Mouse (Mus musculus) liver, embryonic 13.5 days (tissue): ENCODE measurements at regions not wholly inside any gene's neighbourhood (a gene's known extent, or its start where the extent isn't known, plus 50 kb on each side); places are given as distances from the start of the nearest gene placed in this dataset.
A peak's percentile ranks its signal among the peaks of the same experiment; 100 is the strongest.

Experiments used
- ATAC-seq: fragments of 200-750 bp; cut with Nextera tagmentation; 2 replicates; pipeline ENCODE4 v1.8.0; 2017; ENCODE audit warnings: low read depth, mild to moderate bottlenecking, moderate number of reproducible peaks, moderate library complexity
- DNase-seq: peaks from one replicate; pipeline ENCODE4 v3.0.0; 2022
- H3K27ac ChIP-seq: fragments of 300-500 bp; sonication (generic); 2 replicates; pipeline ENCODE4 v1.5.1; 2015; ENCODE audit warnings: moderate library complexity, mild to moderate bottlenecking, inconsistent platforms
- H3K27me3 ChIP-seq: fragments of 300-500 bp; sonication (generic); 2 replicates; pipeline ENCODE4 v1.6.1; 2015; ENCODE audit warnings: mild to moderate bottlenecking, inconsistent platforms
- H3K36me3 ChIP-seq: fragments of 300-500 bp; sonication (generic); 2 replicates; pipeline ENCODE4 v1.6.1; 2015; ENCODE audit warnings: mild to moderate bottlenecking, inconsistent platforms
- H3K4me1 ChIP-seq: fragments of 300-500 bp; sonication (generic); replicated peaks from 2 replicates; pipeline ENCODE4 v1.6.1; 2015; ENCODE audit warnings: inconsistent platforms
- H3K4me2 ChIP-seq: fragments of 300-500 bp; sonication (generic); 2 replicates; pipeline ENCODE4 v1.6.1; 2015; ENCODE audit warnings: inconsistent platforms, mild to moderate bottlenecking, moderate library complexity
- H3K4me3 ChIP-seq: fragments of 300-500 bp; sonication (generic); replicated peaks from 2 replicates; pipeline ENCODE4 v1.5.1; 2015; ENCODE audit warnings: mild to moderate bottlenecking, inconsistent platforms
- H3K9ac ChIP-seq: fragments of 300-500 bp; sonication (generic); 2 replicates; pipeline ENCODE4 v1.6.1; 2015; ENCODE audit warnings: mild to moderate bottlenecking, inconsistent platforms
- H3K9me3 ChIP-seq: fragments of 300-500 bp; sonication (generic); replicated peaks from 2 replicates; pipeline ENCODE4 v1.6.1; 2016; ENCODE audit warnings: inconsistent platforms
- WGBS: fragments of 180-500 bp; shearing (Covaris S2); methylation state at CpG from one replicate; pipeline ENCODE4 v1.1.7; 2015; ENCODE audit not compliant: insufficient replicate concordance; 5-methylcytosine and 5-hydroxymethylcytosine counted together

GRCm38 (mm10) chr14:25383169-25383824, 75.7 kb upstream of the Zmiz1 start:
- ATAC-seq = no peak
- Histone ChIP-seq H3K27ac (no peak overlapping the region), H3K4me3 (no peak overlapping the region), H3K27me3 (peaks cover 37% of the 10 kb centered on the region), H3K4me2 (no peak overlapping the region), H3K9me3 (no peaks in the 10 kb centered on the region), H3K36me3 (no peaks in the 10 kb centered on the region), H3K4me1 (peaks cover 11% of the 10 kb centered on the region), H3K9ac (no peak overlapping the region)
- WGBS = 74% methylated on average over 4 of the region's 4 CpGs
- no peak for DNase-seq

- Histone ChIP-seq H3K4me2 (no peak overlapping the region), H3K9ac (no peak overlapping the region), H3K27me3 (0 out of 2 replicates have a peak, but pooled peaks cover 17% of the 10 kb centered on the region), H3K27ac (no peak overlapping the region), H3K9me3 (no peaks in the 10 kb centered on the region), H3K4me3 (no peak overlapping the region), H3K4me1 (peaks cover 5% of the 10 kb centered on the region; the same call in 1 of the 2 replicates), H3K36me3 (no peaks in the 10 kb centered on the region)
- no peak for ATAC-seq
- 41% methylated on average over 5 of the region's 5 CpGs for WGBS
- DNase-seq = no peak
These were observed 73.3 kb upstream of the Zmiz1 start for GRCm38 (mm10) chr14:25385644-25386043.

GRCm38 (mm10) chr14:25387780-25388179, 71.2 kb upstream of the Zmiz1 start:
- no peaks in the 10 kb centered on the region for H3K9me3 ChIP-seq
- H3K27me3 ChIP-seq = 0 out of 2 replicates have a peak, but pooled peaks cover 13% of the 10 kb centered on the region
- no peak for DNase-seq
- peaks cover 12% of the 10 kb centered on the region for H3K4me1 ChIP-seq
- H3K27ac ChIP-seq = no peak overlapping the region
- no peak overlapping the region for H3K9ac ChIP-seq
- no peak overlapping the region for H3K4me3 ChIP-seq
- WGBS = 75% methylated on average over 4 of the region's 4 CpGs
- H3K36me3 ChIP-seq = no peaks in the 10 kb centered on the region
- no peak overlapping the region for H3K4me2 ChIP-seq
- no peak for ATAC-seq

GRCm38 (mm10) chr14:25389314-25389713, 69.7 kb upstream of the Zmiz1 start:
- Histone ChIP-seq H3K27ac (no peak overlapping the region), H3K9ac (no peak overlapping the region), H3K4me3 (no peak overlapping the region), H3K4me2 (no peak overlapping the region), H3K27me3 (0 out of 2 replicates have a peak, but pooled peaks cover 11% of the 10 kb centered on the region), H3K4me1 (peaks cover 17% of the 10 kb centered on the region), H3K36me3 (no peaks in the 10 kb centered on the region), H3K9me3 (no peaks in the 10 kb centered on the region)
- WGBS = 0% methylated on average over 2 of the region's 2 CpGs
- no peak; the same call in 1 of the 2 replicates for ATAC-seq
- no peak for DNase-seq

GRCm38 (mm10) chr14:25392412-25392811, 66.6 kb upstream of the Zmiz1 start:
- peaks cover 42% of the 10 kb centered on the region for H3K4me1 ChIP-seq
- DNase-seq (peak; percentile 72), ATAC-seq (peak; percentile 31; the same call in 1 of the 2 replicates)
- H3K4me2 ChIP-seq = no peak overlapping the region
- no peak overlapping the region for H3K27ac ChIP-seq
- no peaks in the 10 kb centered on the region for H3K9me3 ChIP-seq
- 49% methylated on average over 6 of the region's 6 CpGs for WGBS
- H3K9ac ChIP-seq = no peak overlapping the region
- no peaks in the 10 kb centered on the region for H3K36me3 ChIP-seq
- H3K27me3 ChIP-seq = 0 out of 2 replicates have a peak, but pooled peaks cover 4% of the 10 kb centered on the region
- no peak overlapping the region for H3K4me3 ChIP-seq

GRCm38 (mm10) chr14:25392940-25393339, 66.0 kb upstream of the Zmiz1 start:
- H3K27ac ChIP-seq = no peak overlapping the region
- no peaks in the 10 kb centered on the region for H3K36me3 ChIP-seq
- 74% methylated on average over 6 of the region's 6 CpGs for WGBS
- H3K4me3 ChIP-seq = no peak overlapping the region
- H3K27me3 ChIP-seq = 0 out of 2 replicates have a peak, but pooled peaks cover 1% of the 10 kb centered on the region
- no peaks in the 10 kb centered on the region for H3K9me3 ChIP-seq
- peaks cover 47% of the 10 kb centered on the region for H3K4me1 ChIP-seq
- no peak overlapping the region for H3K4me2 ChIP-seq
- no peak overlapping the region for H3K9ac ChIP-seq
- no peak for ATAC-seq
- DNase-seq = no peak

- H3K9ac ChIP-seq = no peak overlapping the region
- no peak overlapping the region for H3K4me3 ChIP-seq
- WGBS = 74% methylated on average over 6 of the region's 6 CpGs
- ATAC-seq = no peak
- no peaks in the 10 kb centered on the region for H3K9me3 ChIP-seq
- H3K27ac ChIP-seq = no peak overlapping the region
- no peaks in the 10 kb centered on the region for H3K36me3 ChIP-seq
- no peaks in the 10 kb centered on the region for H3K27me3 ChIP-seq
- H3K4me2 ChIP-seq = no peak overlapping the region
- no peak for DNase-seq
- H3K4me1 ChIP-seq = peaks cover 62% of the 10 kb centered on the region
These were observed 64.1 kb upstream of the Zmiz1 start for GRCm38 (mm10) chr14:25394931-25395330.

GRCm38 (mm10) chr14:25396990-25397531, 61.9 kb upstream of the Zmiz1 start:
- Histone ChIP-seq H3K4me3 (peak overlapping the region; percentile 48), H3K27ac (peak overlapping the region; percentile 95), H3K36me3 (no peaks in the 10 kb centered on the region), H3K4me2 (peak overlapping the region; percentile 59), H3K4me1 (peaks cover 84% of the 10 kb centered on the region), H3K9ac (peak overlapping the region; percentile 35; the same call in 1 of the 2 replicates), H3K27me3 (no peaks in the 10 kb centered on the region), H3K9me3 (no peaks in the 10 kb centered on the region)
- ATAC-seq (peak; percentile 79), DNase-seq (peak; percentile 83)
- 1% methylated on average over 9 of the region's 9 CpGs for WGBS

- H3K4me3 ChIP-seq = no peak overlapping the region
- ATAC-seq (no peak), DNase-seq (no peak)
- H3K9me3 ChIP-seq = no peaks in the 10 kb centered on the region
- H3K4me2 ChIP-seq = 0 out of 2 replicates have a peak overlapping the region, but pooled peaks have one; percentile 18
- 56% methylated on average over 5 of the region's 5 CpGs for WGBS
- H3K9ac ChIP-seq = no peak overlapping the region
- peak overlapping the region; percentile 95 for H3K27ac ChIP-seq
- H3K27me3 ChIP-seq = no peaks in the 10 kb centered on the region
- H3K36me3 ChIP-seq = no peaks in the 10 kb centered on the region
- H3K4me1 ChIP-seq = peaks cover 84% of the 10 kb centered on the region
These were observed 61.2 kb upstream of the Zmiz1 start for GRCm38 (mm10) chr14:25397751-25398150.

- H3K9ac ChIP-seq = peak overlapping the region; percentile 17; the same call in 1 of the 2 replicates
- H3K36me3 ChIP-seq = no peaks in the 10 kb centered on the region
- H3K27me3 ChIP-seq = no peaks in the 10 kb centered on the region
- H3K27ac ChIP-seq = peak overlapping the region; percentile 95
- ATAC-seq (no peak), DNase-seq (no peak)
- WGBS = 84% methylated on average over 5 of the region's 5 CpGs
- peaks cover 88% of the 10 kb centered on the region for H3K4me1 ChIP-seq
- H3K4me3 ChIP-seq = no peak overlapping the region
- H3K4me2 ChIP-seq = no peak overlapping the region
- H3K9me3 ChIP-seq = no peaks in the 10 kb centered on the region
These were observed 60.2 kb upstream of the Zmiz1 start for GRCm38 (mm10) chr14:25398745-25399144.

GRCm38 (mm10) chr14:25399286-25399685, 59.7 kb upstream of the Zmiz1 start:
- ATAC-seq (no peak), DNase-seq (no peak)
- Histone ChIP-seq H3K36me3 (no peaks in the 10 kb centered on the region), H3K27ac (peak overlapping the region; percentile 95), H3K4me1 (peaks cover 93% of the 10 kb centered on the region), H3K9me3 (no peaks in the 10 kb centered on the region), H3K4me3 (no peak overlapping the region), H3K4me2 (no peak overlapping the region), H3K27me3 (no peaks in the 10 kb centered on the region), H3K9ac (peak overlapping the region; percentile 17; the same call in 1 of the 2 replicates)
- WGBS = 40% methylated on average over 3 of the region's 3 CpGs
